Mouse (Mus musculus) thymus, postnatal 14 days (tissue): ENCODE data around the gene Olfr693.
"Not testable (repeated sequence)": the region's sequence is repeated elsewhere in the genome, so short reads cannot be mapped to it uniquely, and the experiment has no call there.

ENCODE experiments used
- DNase-seq: peaks from one replicate; pipeline ENCODE4 v3.0.0; 2021

Gene Olfr693

DNA sequence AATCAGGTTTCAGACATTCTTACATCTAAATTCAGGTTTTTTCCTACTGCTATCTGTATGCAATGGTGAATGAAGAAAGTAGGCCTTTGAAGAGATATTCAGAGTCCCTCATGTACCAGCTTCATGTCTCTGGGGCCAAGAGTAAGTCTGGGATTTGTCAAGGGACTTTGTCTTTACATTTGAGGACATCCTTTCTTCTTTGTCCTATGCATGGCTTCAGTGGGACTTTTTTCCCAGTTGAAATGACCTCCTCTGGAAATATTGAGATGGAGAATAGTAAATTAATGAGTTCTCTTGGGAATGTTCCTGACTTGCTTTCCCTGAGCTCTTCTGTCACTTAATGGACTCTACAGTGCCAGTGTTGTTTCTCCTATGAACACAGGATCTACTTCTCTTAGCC, at the start of gene Olfr693:
TSS of gene Olfr693 (minus strand) at position 101 of the 400 bp plus-strand sequence.
- no peak for DNase-seq

- DNase-seq, result not testable (repeated sequence)
These were observed 45.3 kb upstream of the Olfr693 start for GRCm38 (mm10) chr7:106725654-106726053.

DNA sequence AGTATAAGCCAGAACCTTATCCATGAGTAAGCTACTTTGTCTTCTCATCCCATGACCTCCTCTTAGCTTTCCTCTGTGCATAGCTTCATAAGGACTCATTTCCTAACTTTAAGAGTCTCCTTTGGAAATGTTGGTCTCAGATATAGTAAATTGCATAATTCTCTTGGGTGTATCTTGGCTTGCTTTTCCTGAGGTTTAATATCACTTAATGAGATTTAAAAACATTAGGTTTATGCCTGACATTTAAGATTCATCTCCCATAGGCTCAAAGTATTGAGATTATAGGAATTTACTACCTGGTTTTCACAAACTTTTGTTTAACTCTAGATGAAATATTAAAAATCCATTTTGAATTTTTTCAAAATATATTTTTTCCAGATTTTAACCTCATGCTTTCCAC, 35.9 kb upstream of the Olfr693 start, which contains the start of gene Olfr695:
TSS of gene Olfr695 (minus strand) at position 101 of the 400 bp plus-strand sequence.
- no peak for DNase-seq

- no peak for DNase-seq
These were observed 31.1 kb upstream of the Olfr693 start for GRCm38 (mm10) chr7:106711463-106711862.

DNA sequence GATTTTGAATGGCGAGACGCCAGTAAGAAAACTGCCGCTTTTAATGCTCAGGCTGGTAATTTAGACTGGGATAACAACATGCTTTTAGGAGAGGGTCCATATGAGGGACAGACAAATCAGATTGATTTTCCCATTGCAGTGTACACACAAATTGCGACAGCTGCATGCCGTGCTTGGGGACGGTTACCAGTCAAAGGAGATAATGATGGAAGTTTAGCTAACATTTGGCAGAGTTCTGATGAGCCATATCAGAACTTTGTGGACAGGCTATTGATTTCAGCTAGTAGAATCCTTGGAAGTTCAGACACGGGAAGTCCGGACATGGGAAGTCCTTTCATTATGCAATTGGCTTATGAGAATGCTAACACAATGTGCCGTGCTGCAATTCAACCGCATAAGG, 27.3 kb upstream of the Olfr693 start:
- not testable (repeated sequence) for DNase-seq

GRCm38 (mm10) chr7:106696891-106697290, 16.5 kb upstream of the Olfr693 start:
- DNase-seq, result no peak

DNA sequence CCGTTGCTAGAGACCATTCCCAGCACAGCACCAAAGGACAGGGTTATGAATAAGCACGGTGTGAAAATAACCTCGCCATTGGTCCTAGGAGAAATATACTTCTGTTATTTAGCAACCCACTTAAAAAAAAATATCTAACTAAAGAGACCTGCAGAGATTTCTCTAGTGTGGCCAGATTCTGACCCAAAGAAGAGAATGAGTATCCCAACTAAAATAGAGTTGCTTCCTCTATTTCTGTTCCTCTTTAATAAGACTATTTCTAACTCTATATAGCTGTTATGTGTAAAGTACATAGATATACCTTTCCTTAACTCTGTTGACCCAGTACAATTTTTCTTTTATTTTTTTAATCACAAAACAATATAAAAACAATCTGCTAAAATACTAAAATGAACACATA, 12.6 kb upstream of the Olfr693 start:
- DNase-seq, result no peak

DNA sequence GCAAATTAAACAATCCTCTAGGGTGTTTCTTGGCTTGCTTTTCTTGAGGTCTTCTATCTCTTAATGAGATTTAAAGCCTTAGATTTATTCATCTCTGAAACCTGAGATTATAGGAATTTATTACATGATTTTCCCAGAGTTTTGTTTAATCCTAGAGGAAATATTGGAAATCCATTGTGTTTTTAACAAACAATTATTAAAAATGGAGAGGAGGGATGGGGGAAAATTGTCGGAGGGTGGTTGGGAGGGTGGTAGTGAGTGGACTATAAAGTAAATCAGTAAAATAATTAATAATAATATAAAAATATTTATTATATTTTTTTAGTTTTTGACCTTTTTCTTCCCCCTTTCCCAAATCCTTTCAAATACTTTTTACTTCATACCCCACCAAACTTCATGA, 11.3 kb upstream of the Olfr693 start, which contains the start of gene Olfr694:
TSS of gene Olfr694 (minus strand) at position 101 of the 400 bp plus-strand sequence.
- no peak for DNase-seq

GRCm38 (mm10) chr7:106685382-106685781, 5.0 kb upstream of the Olfr693 start:
- DNase-seq, result no peak

- no peak for DNase-seq
These were observed 28.1 kb downstream of the Olfr693 start for GRCm38 (mm10) chr7:106652344-106652652.

DNA sequence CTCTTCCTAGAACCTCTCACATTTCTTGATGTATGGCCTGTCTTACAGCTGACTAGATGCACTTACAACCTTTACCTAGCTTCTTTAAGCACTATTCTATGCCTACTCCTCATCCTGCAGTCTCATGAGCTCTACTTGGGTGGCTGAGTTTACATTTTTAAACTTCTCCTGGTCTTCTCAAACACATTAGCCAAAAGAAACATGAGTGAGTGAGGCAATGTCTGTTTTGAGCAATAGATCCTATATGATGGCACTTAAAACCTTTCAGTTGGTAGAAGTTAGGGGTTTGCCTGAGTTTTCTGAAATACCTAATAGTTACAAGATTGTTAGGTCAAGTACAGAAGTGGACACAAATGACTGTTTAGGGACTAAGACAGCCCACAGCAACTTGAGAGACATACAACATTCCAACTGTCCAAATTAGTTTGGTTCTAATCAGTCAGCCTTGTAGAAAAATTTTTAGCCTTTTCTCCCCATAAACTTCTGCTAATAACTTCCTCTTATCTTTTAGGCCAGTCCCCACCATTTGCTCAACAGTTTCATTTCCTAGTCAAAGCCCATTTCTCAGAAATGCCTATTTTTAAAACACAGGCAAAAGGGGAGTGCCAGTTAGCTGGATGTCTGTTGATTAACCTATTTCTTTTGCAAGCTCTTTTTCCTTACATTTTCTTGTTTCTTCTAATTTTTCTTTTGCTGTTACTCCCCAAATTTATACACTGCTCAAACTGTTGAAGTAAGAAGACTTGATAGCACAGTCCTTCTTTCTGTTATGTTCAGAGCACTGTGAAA, 28.6 kb downstream of the Olfr693 start:
- no peak for DNase-seq

- no peak for DNase-seq
These were observed 30.6 kb downstream of the Olfr693 start for GRCm38 (mm10) chr7:106649774-106650173.

DNA sequence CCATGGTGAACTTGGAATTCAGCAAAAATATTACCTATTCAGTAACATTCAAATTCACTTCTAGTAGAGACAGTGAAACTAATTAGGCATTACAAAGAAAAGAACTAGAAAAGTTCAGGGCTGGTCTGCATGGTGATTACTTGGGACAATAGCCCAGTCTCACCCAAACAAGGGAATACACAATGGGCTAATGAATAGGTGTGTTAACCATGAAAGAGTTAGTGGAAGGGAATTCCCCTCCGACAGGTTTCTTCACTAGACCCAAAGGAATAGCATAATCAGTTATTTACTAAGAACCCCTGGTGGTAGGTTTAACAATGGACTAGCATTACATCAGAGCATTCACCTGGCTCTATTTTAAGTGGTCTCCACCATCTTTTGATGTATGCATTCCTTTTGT, 35.1 kb downstream of the Olfr693 start:
- DNase-seq, result no peak

DNA sequence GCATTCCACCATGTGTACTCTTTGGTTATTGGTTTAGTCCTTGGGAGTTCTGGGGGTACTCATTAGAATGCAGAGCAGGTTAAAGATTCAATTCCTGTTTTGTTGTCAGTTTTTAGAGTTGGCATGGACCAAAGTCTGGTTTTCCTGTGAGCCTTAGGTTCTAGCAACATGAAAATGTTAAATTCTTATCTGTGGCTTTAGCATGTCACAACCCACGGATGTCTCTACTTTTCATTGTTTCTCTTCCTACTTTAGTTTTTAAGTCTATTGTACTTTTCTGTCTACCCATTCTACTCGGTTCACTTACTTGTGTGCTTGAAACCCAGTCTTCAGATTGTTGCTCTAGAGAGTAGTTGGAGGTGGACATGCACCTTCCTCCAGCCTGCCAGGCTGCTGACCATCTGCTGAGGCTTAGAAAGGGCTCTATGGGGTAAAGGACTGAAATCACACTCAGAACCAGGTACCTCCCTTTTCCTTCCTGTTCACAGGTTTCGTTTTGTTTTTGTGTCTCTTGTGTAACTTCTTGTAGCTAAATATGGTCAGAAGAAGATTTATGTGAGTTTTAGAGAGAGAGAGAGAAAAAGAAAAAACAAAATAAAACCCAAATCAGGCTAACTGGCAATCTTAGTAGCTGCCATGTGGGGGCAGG, 36.0 kb downstream of the Olfr693 start:
- no peak for DNase-seq

DNA sequence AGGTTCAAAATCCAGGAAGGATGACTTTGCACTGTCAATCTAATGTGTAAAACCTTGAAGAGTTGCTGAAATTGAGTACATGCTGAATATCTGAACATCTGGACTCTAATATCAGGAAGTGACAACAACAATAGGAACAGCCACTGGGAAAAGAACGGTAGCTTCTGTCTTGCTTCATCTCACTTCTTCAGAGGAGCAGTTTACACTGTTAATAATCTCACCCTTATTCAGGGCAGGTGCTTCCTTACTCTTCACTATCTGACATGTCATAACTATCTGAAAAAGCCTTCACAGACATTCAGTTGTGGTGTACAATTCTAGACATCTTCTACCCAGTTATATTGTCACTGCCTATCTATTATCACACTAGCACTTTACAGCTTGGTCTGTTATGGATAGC, 39.5 kb downstream of the Olfr693 start:
- no peak for DNase-seq

DNA sequence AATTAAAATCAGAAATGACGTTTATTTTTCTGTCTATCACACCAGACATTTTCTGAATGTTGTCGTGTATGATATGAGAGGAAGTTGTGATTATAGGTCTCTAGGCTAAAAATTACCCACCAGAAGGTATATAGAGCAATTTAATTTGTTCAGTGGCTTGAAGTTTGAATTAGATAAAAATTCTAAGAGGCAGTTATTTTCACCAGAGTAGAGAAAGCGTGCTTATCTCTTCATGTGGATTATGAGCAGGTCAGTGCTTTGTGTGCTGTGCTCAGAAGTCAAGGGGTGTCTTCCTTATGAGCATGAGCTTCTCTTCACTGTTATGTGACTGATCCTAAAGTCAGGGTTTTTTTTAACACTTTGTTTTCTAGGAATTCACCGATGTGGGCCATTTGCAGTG, 44.8 kb downstream of the Olfr693 start:
- no peak for DNase-seq
